Mouse (Mus musculus): ENCODE data around the gene Specc1l.
"Not testable (repeated sequence)": the region's sequence is repeated elsewhere in the genome, so short reads cannot be mapped to it uniquely, and the experiment has no call there.

Specc1l gene

DNA sequence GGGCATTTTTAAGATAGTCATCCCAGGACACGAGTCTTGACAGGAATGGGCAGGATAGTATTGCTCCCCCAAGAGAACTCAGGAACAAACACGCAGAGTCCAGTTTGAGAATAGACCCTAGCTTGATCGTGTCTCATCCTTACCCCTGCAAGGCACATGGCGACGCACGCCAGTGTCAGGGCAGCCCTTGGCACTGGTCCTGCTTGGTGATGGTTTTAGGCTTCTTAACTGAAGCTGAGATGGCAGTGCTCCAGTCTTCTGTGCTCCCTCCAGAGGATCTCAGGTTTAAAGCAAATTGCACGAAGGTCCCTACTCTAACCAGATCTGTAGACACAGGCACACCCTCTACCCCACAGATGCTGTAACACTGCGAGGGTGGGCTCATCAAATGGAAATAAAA is 103.9 kb downstream of the Specc1l start:
- DNase-seq (ENCODE audit: low spot score in 2 of 2) = no peak

DNA sequence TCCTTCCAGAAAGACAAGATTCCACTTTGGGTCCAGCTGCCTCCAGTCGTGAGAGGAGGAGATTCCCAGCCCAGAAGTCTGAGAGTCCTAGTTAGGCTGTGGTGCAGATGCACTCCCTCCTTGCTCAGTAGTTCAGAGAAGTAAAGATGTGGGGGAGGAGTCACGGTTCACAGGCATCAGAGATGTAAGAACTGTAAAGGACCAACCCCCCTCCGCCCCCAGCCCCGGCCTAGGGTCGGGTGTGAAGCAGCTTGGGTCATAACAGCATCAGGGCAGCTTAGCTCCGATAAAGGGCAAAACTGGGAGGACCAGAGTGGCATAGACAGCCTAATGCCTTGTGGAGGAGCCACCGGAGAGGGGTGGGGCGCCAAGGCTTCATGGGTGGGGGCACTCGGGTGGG is 104.6 kb downstream of the Specc1l start:
- DNase-seq (ENCODE audit: low spot score in 2 of 2) = no peak

DNA sequence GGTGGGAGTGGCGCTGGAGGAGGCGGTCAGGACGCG is 104.8 kb downstream of the Specc1l start, which contains the start of gene Adora2a:
Adora2a (plus strand) TSS at position 6 of the 36 bp plus-strand sequence.
- DNase-seq (ENCODE audit: low spot score in 2 of 2) = no peak

DNA sequence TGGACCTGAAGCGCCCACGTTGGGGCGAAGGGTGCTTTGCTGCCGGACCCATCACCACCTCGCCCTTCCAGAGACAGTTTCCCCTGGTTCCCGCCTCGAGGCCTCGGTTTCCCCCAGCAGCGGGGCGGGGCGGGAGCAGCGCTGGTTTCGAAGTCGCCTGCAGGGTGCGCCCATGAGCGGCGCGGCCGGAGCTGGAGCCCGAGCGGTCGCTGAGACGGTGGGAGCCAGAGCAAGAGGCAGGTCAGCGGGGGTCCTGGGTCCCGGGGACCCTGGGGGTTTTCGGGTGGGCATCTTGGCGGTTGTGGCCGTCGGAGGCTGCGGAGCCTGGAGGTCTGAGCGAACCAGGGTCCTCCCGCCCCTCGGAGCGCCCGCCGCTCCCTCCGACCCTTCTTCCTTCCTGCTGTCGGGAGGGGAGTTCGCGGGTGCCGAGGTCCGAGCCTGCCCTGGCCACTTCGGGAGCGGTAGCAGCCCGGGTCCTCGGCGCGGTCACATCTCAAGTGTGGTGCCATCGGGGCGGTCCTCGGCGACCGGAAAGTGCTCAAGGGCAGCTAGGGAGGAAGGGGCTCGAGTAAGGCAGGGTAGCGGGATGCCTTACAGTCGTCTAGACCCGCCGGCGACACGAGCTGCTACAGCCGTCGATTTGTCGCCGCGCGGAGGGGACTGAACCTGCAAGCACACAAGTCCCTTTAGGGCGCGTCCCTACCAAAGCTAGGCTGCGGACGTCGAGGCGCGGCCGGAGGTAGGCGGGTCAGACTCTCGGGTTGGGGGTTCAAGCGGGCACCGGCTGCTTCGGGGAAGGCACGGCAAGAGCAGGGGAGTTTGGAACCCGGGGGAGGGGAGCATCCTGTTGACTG is 105.3 kb downstream of the Specc1l start:
- DNase-seq (ENCODE audit: low spot score in 2 of 2) = peak in 1 of 2 experiments; percentile 34

DNA sequence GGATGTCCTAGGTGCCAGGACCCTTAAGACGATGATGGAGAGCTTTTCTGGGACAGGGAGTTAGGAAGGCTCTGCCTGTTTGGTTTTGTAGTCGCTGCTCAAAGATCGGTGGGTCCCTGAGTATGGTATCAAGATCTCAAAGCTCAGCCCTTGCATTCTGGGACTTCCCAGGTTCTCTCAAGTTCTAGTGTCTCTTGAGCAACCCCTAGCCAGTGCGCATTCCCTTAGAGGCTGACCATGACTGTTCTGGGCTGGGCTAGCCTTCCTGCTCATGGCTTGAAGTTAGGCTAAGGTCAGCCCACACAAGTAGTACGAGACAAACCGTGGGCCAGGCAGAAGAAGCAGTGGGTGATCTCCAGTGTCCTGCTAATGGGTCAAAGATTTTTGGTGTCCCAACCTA is 106.3 kb downstream of the Specc1l start:
- no peak for DNase-seq (ENCODE audit: low spot score in 2 of 2)

DNA sequence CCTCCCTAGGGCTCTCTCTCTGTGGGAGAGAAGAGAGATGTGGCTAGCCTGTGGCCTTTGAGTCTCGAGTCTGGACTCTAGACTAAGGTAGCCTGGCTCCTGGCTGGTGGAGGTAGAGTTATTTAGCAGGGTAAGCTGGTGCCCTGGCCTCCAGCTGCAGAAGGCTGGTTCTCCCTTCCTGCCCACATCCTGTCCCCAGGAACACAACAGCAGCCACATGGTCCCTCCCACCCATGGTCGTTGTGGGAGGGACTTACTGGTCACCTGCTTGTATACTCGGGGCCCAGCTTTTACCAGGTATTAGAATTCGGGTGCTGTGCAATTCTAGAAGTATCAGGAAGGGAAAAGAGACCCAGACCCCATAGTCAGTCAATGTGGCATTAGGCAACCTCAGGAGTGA is 108.4 kb downstream of the Specc1l start:
- DNase-seq (ENCODE audit: low spot score in 2 of 2) = no peak

DNA sequence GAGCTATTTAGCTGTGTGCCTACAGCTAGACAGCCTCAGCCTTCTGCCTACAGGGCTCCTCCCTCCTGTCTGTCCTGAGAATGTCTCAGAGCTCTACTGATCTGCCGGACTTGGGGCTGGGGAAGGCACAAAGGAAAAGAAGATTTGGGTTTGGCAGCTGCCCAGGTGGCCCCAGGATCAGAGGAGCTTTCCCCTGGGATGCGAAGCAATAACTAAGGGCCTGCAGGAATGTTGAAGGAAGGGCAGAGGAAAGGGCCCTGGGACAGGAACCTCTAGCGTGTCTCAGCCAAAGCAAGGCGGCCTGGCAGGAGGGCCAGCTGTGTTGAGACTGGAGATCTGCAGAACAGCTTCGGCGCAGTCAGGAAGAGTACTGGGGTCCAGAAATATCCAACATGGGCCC is 111.1 kb downstream of the Specc1l start:
- no peak for DNase-seq (ENCODE audit: low spot score in 2 of 2)

DNA sequence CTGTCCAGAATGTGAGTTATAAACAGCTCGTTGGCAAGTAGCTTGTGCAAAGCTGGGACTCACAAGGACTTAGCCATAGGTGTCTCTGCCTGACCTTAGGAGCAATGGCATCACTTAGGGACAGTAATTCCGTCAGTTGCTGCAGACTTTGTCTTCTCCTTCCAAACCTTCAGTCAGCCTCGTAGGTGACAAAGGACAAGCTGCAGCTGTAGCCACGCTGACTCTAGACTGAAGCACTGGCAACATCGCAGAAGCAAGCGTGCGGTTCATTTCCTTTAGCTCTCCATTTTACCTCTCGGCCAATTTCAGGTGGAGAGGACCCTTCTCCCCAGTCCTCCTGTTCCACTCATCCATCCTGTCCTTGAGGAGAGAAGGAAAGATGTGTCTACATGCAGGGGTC is 112.1 kb downstream of the Specc1l start:
- DNase-seq (ENCODE audit: low spot score in 2 of 2) = no peak

DNA sequence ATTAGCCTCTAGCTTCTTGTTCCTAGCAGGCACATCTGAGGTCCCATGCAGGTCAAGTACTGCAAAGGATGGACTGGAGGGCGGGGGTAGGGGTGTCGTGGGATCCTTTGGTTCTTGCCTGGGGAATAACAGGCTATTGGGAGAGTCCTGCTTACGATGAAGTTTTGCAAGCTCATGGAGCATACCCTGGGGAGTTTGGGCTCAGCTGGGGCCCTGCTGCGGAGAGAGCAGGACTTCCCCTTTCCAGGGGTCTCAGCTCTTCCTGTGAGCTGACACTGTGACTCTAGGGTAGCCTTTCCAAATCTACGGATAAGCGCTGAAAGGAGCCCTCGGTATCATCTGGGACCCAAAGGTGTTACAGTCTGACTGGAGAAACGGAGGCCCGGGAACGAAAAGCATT is 112.5 kb downstream of the Specc1l start:
- no peak for DNase-seq (ENCODE audit: low spot score in 2 of 2)

DNA sequence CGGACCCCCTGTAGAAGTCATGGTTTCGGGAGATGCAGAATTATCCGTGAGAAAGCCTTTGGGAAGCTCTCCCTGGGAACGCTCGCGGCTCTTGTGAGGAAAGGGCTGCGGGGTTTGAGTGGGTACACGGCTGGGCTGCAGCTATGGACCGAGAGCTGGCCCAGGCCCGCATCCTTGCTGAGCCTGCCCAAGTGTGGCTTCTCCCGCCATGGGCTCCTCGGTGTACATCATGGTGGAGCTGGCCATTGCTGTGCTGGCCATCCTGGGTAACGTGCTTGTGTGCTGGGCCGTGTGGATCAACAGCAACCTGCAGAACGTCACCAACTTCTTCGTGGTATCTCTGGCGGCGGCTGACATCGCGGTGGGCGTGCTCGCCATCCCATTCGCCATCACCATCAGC is 113.9 kb downstream of the Specc1l start:
- no peak for DNase-seq (ENCODE audit: low spot score in 2 of 2)

DNA sequence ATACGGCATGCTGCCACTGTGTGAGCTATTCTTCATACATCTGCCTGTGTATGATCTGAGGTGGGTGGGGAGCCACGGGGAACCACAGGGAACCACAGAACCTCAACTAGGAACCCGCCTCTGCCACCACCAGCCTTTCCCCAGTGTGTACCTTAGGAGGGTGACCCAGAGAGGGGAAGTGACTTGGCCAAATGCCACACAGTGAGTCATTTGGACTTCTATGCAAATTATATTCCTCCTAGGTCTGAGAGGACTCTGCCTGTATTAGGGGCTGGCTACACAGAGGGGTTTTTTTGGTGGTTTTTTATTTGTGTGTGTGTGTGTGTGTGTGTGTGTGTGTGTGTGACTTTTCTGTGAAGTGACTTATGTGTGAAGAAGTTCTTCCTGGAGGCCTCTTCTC is 114.7 kb downstream of the Specc1l start:
- DNase-seq (ENCODE audit: low spot score in 2 of 2) = no peak

DNA sequence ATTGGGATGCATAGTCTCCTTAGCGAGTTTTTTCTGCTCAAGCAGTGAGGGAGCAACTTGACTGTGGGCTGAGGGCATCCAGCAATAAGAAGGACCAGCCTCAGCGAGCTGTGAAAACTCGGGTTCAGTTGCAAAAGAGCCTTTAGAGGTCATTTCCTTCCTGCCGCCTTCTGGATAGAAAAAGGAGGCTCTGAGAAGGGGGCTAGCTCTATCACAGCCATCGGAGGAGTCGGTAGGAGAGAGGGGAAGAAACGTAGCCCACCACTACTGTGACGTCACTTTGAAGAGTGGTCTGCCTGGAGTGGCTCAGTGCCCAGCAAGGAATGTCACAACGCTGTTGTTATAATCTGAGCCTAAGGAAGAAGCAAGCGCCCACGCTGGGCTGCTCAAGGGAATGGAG is 115.2 kb downstream of the Specc1l start:
- DNase-seq (ENCODE audit: low spot score in 2 of 2) = no peak

DNA sequence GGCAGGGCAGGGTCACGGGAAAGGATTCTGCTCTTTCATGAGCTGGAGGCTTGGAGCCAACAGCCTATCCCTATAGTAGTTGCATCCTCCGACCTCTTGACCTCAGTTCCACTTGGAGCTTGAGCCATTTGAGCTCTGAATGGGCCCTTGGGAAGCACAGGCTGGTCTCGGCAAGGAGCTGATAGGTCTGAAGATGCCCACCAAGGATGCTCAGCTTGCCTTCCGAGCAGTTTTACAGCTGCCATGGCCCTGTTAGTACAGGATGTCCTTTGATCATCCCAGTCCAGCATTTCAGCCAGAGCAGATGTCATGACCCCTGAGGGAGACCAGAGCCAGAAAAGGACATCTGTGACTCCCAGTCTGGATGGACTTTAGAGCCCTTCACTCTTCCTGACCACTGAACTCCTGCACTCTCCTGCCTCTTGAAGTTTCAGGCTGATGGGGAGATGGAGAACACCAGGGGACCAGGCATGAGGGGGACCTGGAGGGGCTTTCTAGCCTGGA is 116.4 kb downstream of the Specc1l start:
- DNase-seq (ENCODE audit: low spot score in 2 of 2) = no peak

DNA sequence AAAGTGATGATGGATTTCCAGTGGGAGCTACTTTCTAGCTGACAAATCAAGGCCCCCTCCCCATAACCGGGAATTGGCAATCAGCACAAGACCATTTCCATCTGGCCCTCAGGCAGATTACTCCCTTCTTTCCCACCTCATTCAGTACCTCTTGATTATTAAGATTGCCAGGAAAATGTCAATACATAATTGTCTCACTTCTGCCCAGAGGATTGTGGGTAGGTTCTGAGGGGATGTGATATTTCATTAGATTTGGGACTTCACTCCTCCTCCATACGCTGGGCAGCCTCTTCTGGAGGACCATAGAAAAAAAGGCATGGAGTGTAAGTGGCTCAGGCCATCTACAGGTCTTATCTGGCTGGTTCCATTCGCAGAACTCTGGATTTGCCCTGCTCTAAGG is 120.4 kb downstream of the Specc1l start:
- DNase-seq (ENCODE audit: low spot score in 2 of 2) = no peak

DNA sequence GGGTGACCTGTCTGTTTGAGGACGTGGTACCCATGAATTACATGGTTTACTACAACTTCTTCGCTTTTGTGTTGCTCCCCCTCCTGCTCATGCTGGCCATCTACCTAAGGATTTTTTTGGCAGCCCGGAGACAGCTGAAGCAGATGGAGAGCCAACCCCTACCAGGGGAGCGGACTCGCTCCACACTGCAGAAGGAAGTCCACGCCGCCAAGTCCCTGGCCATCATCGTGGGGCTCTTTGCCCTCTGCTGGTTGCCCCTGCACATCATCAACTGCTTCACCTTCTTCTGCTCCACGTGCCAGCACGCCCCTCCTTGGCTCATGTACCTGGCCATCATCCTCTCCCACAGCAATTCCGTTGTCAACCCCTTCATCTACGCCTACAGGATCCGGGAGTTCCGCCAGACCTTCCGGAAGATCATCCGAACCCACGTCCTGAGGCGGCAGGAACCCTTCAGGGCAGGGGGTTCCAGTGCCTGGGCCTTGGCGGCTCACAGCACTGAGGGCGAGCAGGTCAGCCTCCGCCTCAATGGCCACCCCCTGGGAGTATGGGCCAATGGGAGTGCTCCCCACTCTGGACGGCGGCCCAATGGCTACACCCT is 121.4 kb downstream of the Specc1l start:
- no peak for DNase-seq (ENCODE audit: low spot score in 2 of 2)

DNA sequence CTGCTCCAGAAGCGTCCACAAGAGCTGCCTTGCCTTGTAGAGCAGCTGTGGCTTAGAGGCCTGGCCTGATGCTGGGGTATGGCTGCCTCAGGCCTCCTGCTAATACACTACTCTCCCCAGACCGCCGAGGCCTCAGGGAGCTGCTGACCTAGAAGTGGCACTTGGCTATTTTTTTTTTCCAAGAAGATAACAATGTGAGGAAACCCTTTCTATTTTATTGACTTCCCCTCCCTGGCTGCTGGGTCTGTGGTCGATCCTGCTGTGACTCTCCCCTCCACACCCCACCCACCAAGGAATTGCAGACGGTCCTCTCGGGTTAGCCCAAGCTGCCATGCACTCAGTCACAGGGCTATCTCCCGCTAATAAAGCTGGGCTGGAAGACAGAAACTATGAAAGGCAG is 122.3 kb downstream of the Specc1l start:
- no peak for DNase-seq (ENCODE audit: low spot score in 2 of 2)

DNA sequence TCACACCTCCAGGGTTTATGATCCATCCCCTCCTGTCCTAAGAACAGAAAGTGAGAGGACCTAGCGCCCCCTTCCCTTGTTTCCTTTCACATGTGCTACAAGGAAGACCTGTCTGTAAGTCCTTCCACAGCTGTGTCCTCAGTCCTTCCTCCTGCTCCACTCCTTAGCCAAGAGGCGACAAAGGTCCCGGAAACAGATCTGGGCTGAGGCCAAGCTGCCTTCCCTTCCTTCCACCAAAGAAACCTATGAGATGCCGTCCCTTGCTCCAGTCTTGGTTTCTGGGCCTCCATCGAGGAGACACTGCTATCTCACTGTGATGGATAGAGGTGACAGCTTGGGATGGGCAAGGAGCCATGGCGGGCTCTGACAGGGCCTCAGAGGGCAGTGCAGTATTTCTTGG is 123.2 kb downstream of the Specc1l start:
- DNase-seq (ENCODE audit: low spot score in 2 of 2) = no peak

DNA sequence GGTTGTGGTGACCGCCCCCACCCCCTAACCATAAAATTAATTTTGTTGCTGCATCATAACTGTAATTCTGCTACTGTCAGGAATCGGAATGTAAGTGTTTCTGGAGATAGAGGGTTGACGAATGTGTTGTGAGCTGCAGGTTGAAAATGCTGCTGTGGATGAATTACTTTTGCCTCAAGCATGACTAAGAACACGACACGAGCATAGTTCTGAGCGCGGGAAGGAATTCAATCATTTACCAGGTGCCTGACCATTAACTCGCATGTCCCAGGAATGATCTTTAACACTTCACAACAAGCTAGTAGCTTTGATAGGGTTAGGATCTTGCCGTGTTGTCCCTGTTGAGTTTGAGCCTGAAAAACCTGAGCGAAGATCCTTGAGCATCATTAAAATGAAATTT is 125.4 kb downstream of the Specc1l start:
- no peak for DNase-seq (ENCODE audit: low spot score in 2 of 2)

DNA sequence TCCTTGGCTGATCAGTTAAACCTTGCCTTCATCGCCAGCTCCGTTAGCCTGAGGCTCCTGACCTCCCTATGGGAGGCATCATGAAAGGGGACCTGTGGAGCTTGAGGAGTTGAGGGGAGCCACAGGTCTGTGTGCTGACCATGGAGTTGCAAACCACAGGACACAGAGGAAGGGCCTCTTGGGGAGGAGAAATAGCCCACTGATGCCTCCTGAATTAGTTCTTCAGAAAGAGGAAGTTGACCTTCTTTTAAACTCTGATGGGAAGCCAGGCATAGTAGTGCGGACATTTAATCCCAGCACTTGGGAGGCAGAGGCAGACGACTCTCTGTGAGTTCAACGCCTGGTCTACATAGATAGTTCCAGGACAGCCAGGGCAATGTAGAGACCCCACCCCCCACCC is 127.0 kb downstream of the Specc1l start:
- DNase-seq (ENCODE audit: low spot score in 2 of 2) = no peak

DNA sequence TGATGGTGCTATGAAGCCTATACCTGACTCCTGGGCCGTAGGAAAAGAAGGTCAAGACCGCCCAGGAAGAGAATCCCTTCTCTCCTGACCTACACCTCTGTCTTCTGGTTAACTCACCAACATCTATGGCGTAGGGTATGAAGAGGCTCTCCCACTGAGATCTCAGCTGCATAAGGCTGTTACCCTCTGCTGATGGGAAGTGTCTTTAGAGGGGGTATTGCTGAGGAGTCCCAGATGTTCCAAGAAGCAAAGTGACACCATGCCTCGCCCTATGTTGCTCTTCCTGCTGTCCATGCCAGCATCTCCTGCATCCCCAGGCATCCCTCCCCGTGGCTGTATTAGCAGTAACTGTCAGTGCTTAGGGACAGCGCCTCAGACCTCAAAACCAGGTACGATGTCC is 127.5 kb downstream of the Specc1l start:
- DNase-seq (ENCODE audit: low spot score in 2 of 2) = no peak

DNA sequence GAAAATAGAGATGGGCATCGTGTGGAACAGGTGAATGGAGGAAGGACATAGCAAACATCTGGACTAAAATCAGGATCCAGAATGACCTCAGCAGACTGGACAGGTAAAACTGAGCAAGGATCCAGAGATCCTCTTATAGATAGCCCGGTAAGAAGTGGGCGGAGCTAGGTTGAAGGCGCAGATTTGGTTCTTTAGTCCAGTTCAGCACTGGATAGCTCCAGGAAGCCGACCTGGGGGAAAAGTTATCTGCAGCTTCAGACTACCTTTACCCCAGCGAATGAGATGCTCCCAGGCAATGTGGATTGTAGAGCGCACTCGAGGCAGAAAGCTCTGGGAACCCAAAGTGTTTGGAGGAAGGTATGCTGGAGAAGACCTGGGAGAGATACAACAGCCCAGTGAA is 130.1 kb downstream of the Specc1l start:
- DNase-seq (ENCODE audit: low spot score in 2 of 2) = no peak

DNA sequence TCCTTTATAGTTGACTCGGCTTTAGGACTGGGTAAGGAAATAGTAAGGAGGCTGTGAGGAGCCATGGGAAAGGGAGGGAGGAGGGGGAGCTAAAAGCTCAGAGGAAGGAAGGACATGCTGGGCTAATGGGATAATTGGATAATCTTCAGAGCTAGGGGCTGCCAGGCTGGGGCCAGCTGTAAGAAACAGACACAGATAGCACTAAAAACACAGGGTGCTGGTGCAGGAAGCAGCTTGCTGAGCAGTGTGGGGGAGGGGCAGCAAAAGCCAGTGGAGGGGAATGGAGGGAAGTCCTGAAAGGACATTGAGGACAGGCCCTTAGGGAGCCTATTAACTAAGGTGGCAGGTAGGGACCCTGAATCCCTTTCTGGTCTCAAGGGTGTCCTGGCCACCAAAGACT is 132.7 kb downstream of the Specc1l start:
- DNase-seq (ENCODE audit: low spot score in 2 of 2) = not testable (repeated sequence)

DNA sequence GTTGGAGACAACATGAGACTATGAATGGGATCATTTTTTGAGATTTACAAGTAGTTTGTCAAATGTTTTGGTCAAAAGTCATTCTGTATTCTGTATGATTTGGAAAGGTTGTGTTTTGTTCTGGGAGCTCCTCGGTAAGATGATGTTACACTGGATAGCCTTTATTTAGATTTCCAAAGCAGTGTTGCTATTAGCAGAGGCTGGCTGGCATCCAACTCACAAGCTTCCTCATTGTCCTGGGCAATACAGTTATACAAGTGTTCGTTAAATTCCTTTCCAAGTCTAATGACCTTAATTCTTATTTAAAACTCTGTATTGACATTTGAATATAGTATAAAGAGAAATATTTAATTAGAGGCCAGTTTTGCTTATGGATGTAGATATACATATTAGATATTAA is 133.4 kb downstream of the Specc1l start:
- no peak for DNase-seq (ENCODE audit: low spot score in 2 of 2)

DNA sequence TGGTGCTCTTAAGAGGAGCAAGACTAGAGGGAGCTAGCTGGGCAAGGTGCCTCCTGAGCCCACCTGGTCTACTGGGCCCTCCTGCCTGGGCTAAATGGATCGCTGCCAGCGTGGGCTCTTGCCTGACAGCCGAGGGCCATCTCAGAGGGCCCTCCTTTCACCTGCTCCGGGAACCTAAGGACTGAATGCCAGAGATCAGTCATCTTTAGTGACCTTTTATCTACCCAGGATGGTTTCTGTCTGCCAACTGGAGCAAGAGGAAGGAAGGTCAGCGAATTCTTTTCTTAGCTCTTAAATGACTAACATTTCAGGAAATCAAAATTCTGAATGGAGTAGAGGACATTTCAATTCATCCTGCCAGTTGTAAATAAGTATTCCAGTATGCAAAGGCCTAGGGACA is 138.7 kb downstream of the Specc1l start:
- no peak for DNase-seq (ENCODE audit: low spot score in 2 of 2)
